Mouse (Mus musculus): ENCODE results near the gene Ar.

The Ar gene

DNA sequence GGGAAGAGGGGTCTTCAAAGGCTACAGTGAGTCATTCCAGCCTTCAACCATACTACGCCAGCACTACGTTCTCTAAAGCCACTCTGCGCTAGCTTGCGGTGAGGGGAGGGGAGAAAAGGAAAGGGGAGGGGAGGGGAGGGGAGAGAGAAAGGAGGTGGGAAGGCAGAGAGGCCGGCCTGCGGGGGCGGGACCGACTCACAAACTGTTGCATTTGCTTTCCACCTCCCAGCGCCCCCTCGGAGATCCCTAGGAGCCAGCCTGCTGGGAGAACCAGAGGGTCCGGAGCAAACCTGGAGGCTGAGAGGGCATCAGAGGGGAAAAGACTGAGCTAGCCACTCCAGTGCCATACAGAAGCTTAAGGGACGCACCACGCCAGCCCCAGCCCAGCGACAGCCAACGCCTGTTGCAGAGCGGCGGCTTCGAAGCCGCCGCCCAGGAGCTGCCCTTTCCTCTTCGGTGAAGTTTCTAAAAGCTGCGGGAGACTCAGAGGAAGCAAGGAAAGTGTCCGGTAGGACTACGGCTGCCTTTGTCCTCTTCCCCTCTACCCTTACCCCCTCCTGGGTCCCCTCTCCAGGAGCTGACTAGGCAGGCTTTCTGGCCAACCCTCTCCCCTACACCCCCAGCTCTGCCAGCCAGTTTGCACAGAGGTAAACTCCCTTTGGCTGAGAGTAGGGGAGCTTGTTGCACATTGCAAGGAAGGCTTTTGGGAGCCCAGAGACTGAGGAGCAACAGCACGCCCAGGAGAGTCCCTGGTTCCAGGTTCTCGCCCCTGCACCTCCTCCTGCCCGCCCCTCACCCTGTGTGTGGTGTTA lies at the start of gene Ar:
TSS of gene Ar (plus strand) at position 239 of the 812 bp plus-strand sequence.
- peak; percentile 47 for DNase-seq (ENCODE audit: low read depth, low spot score)

GRCm38 (mm10) chrX:98149724-98150392 lies 1.3 kb downstream of the Ar start:
- DNase-seq (ENCODE audit: low read depth, low spot score) = peak; percentile 13

DNA sequence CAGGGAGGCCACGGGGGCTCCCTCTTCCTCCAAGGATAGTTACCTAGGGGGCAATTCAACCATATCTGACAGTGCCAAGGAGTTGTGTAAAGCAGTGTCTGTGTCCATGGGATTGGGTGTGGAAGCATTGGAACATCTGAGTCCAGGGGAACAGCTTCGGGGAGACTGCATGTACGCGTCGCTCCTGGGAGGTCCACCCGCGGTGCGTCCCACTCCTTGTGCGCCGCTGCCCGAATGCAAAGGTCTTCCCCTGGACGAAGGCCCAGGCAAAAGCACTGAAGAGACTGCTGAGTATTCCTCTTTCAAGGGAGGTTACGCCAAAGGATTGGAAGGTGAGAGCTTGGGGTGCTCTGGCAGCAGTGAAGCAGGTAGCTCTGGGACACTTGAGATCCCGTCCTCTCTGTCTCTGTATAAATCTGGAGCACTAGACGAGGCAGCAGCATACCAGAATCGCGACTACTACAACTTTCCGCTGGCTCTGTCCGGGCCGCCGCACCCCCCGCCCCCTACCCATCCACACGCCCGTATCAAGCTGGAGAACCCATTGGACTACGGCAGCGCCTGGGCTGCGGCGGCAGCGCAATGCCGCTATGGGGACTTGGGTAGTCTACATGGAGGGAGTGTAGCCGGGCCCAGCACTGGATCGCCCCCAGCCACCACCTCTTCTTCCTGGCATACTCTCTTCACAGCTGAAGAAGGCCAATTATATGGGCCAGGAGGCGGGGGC lies 2.0 kb downstream of the Ar start:
- no peak for DNase-seq (ENCODE audit: low read depth, low spot score)

GRCm38 (mm10) chrX:98189759-98190158 lies 41.2 kb downstream of the Ar start:
- DNase-seq (ENCODE audit: low read depth, low spot score) = no peak

DNA sequence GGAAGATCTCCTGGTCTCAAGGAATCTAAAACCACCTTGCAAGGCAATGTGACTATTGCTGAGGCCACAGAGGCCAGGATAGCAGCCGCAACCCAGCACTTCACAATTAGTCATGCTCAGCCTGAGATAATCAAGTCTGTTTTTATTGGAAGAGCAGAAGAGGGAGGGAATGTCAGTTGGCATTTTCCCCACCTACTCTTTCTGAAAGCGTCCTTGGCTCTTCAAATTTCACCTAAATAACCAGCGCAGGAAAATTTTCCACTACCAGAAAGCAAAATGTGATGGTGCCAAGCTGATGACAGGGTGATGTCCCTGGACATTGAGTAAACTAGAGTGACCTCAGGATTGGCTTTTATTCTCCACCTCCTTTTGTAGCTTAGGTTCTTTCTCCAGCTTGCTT lies 57.2 kb downstream of the Ar start:
- DNase-seq (ENCODE audit: low read depth, low spot score) = no peak

- peak; percentile 1 for DNase-seq (ENCODE audit: low read depth, low spot score)
Measured at GRCm38 (mm10) chrX:98207166-98207565, 58.6 kb downstream of the Ar start.

- DNase-seq (ENCODE audit: low read depth, low spot score) = no peak
Measured at GRCm38 (mm10) chrX:98216103-98216502, 67.5 kb downstream of the Ar start.

DNA sequence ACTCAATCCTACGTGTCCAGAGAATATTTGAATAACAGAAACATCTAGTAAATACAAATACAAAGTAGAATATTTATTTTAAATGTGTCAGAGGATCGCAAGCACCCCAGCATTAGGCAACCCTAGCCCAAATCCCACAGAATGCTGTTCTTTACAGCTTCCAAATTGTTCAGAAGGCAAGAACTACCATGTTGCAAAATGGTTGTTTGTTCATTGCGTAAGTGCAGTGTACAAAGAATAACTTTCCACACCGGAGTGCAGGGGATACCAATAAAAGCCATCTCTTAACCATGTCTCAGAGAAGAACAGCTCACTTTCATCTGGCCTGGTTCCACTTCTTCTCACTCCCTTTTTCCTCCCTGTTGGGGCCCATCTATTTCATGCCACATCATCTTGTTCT lies 90.4 kb downstream of the Ar start:
- DNase-seq (ENCODE audit: low read depth, low spot score) = no peak

DNA sequence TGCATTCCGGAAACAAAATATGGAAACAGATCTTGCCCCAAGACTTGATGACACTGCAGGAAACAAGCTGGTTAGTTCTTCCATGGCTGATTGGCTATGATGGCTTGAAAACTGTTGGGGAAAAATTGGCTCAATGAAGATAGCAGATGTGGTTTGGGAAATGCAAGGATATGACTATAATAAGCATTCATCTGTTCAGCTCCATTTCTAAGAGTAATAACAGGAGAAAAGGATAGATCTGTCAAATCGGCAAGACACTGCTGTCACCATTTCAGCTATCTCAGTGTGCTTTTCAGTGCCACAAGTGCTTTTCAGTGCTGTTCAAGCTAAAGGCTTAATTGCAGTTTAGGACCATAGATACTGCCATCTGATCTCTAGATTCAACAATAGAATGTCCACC lies 96.5 kb downstream of the Ar start:
- no peak for DNase-seq (ENCODE audit: low read depth, low spot score)

DNA sequence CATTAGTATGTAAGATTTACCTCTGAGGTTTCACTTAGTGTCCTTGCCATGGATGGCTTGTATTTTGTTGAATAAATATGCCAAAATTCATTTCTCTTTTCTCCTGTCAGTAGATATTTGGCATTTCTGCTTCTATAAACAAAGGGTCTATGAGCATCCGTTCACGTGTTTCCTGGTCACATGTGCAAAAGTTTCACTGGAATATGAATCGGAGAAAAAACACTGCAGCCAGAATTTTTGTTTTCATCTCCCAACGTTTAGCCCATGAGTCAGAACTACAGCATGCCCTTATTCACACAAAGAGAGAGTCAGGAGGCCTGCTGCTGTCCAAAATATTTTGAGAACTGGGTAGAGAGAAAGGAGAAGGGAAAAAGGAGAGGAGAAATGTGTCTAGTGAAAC lies 99.8 kb downstream of the Ar start:
- DNase-seq (ENCODE audit: low read depth, low spot score) = no peak

DNA sequence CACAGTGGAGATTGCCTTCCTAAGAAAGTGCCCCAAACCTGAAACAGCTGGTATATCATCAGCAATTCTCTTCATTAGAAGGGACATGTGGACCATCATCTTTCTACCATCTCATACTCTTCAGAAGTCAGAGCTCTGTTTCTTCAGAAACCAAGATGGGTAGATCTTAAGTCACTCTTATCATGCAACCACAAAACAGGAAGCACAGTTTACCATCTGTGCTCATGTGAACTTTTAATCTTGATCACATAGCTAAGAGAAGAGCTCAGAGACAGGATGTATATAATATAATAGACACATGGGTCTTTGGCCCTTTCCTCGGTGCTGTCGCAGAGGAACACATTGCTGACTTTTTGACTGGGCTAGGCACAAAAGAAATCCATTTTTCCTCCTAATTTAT lies 111.1 kb downstream of the Ar start:
- no peak for DNase-seq (ENCODE audit: low read depth, low spot score)

DNA sequence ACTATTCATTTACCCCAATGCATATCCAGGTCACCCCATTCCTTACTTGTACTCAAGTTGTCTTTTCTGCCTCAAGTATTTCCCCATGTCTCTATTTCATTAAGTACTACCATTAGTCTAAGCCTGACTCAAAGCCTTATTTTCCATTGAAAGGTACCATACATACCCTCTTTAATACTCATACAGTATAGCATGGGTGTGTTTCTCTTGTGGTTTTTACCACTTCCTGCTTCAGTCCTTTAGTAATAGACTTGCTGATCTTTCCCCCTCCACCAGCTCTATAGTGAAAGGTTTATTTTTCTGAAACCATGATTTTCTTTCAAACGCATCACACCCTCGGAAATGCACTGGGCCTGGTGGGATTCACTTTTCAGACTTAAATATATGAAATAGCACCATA lies 117.2 kb downstream of the Ar start:
- DNase-seq (ENCODE audit: low read depth, low spot score) = no peak

DNA sequence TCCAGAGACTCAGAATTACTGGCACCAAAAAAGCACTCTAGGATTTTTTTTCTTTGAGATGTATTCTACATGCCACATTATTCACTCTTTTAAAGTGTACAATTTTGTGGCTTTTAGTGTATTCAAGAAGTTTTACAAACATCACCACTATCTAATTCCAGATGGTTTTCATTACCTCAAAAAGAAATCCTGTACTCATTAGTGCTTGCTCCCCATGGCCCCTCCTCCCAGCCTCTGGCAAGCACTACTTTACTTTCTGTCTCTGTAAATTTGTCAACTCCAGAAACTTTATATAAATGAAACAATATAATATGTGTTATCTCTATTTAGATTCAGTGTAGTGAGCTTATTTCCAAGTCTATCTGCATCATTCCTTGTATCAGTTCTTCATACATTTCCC lies 122.8 kb downstream of the Ar start:
- no peak for DNase-seq (ENCODE audit: low read depth, low spot score)

DNA sequence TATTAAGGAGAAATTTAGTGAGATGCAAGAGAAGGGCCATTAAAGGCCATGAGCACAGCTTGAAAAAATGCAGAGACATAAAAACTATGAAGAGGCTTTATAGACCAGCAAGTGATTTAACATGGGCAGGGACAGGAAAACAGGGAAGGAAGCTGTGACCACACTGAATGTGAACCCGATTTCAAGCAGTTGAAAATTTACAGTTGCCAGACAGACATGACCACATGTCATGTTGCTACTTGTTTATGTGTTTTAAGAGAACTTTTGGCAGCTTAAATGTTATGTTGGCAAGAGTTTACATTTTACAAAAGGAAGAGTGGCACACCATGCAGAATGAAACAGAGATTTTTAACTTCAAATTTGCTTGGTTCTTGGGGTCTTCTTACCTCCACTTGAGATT lies 143.2 kb downstream of the Ar start:
- no peak for DNase-seq (ENCODE audit: low read depth, low spot score)

- peak; percentile 2 for DNase-seq (ENCODE audit: low read depth, low spot score)
Measured at GRCm38 (mm10) chrX:98300685-98301084, 152.1 kb downstream of the Ar start.

DNA sequence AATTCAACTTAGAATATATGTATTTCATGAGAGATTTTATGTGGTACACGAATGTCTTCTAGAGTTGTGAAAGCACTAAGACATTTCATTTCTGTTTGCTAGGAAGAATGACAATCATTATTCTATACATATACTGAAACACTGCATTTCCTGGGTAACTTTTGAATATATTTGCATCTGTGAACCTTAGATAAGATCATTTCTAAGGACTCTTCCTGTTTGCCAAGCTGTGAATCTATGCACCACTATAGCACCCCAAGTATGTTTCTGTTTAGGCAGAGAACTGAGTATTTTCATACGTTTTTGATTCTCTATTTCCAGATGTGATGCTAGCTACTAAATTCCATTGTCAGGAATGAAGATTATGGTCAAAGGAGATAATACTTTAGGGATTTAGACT lies 153.4 kb downstream of the Ar start:
- DNase-seq (ENCODE audit: low read depth, low spot score) = no peak

DNA sequence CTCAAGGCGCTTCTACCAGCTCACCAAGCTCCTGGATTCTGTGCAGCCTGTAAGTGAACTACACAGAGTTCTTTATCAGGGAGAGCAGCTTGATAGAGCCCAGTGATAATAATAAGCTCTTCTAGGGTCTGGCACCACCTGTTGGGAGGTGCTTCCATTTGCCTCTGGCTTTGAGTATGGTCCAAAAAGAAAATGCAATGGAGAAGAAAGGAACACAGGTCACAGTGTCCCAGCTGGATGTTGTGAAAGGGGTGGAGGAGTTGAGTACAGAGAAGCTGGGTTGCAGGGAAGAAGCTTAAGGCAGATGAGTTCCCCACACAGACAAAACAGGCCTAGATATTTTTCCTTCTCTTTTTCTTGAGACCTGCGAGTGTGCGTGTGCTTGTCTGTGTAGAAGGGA lies 167.4 kb downstream of the Ar start:
- no peak for DNase-seq (ENCODE audit: low read depth, low spot score)

GRCm38 (mm10) chrX:98317483-98317882 lies 168.9 kb downstream of the Ar start:
- peak; percentile 55 for DNase-seq (ENCODE audit: low read depth, low spot score)

DNA sequence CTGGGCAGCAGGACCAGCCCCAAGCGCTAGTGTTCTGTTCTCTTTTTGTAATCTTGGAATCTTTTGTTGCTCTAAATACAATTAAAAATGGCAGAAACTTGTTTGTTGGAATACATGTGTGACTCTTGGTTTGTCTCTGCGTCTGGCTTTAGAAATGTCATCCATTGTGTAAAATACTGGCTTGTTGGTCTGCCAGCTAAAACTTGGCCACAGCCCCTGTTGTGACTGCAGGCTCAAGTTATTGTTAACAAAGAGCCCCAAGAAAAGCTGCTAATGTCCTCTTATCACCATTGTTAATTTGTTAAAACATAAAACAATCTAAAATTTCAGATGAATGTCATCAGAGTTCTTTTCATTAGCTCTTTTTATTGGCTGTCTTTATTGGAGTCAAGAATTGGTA lies 174.5 kb downstream of the Ar start:
- no peak for DNase-seq (ENCODE audit: low read depth, low spot score)

DNA sequence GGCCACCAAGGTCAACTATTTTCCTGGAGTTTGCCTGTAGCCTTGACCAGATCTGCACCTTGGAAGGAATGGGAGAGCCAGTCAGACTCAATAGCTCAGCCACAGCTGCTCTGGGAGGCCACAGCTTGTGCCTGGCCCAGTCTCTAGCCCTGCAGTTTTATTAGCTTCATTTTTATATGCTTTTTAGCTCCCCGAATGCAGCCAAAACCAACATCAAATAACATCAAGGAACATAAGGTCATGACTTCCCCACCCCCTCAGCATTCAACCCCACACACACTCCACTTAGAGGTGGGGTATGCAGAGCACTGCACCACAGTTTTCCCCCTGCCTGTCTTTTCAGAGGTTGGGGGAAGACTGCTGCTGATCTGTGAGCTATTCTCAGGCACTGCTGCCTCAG lies 198.9 kb downstream of the Ar start:
- DNase-seq (ENCODE audit: low read depth, low spot score) = no peak

DNA sequence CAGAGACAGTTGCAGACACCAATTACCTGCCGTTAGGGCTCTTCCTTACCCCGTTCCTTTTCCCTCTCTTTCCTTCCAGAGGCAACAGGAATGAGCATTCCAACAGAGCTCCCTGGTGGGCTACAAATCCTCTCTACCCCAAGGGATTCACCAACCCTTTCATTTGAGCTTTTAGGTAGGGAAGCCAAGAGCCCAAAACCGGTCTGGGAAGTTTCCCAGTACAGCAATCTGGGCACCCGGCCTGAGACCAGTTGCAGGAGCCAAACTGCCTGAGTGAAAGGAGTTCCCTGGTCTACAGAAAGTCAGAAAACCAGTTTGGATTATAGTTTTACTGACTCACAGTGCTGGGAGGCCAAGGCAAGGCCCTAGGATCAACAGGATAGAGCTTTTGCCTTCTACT lies 199.5 kb downstream of the Ar start:
- peak; percentile 0 for DNase-seq (ENCODE audit: low read depth, low spot score)

Measured in R1 (cell line).